Mouse (Mus musculus) liver, embryonic 14.5 days (tissue): ENCODE results near the gene Acads. TPM values are rescaled to one million over a fixed set of nuclear protein-coding genes. Genes with fewer than 3 reads are reported as not detected.

Source experiments
- ATAC-seq: fragments of 200-750 bp; cut with Nextera tagmentation; 2 replicates; pipeline ENCODE4 v1.8.0; 2017; ENCODE audit warnings: moderate number of reproducible peaks, mild to moderate bottlenecking, moderate library complexity; ENCODE audit not compliant: insufficient read depth
- DNase-seq, 3 experiments: peaks; one replicate each; pipeline ENCODE4 v3.0.0-alpha.2; 2012 to 2013; ENCODE audit warnings: low read depth in 3 of 3, low spot score in 3 of 3
- H3K27ac ChIP-seq: fragments of 300-500 bp; sonication (generic); 2 replicates; pipeline ENCODE4 v1.5.1; 2014; ENCODE audit warnings: moderate library complexity, mild to moderate bottlenecking, control low read depth, inconsistent platforms
- H3K27me3 ChIP-seq: fragments of 300-500 bp; sonication (generic); 2 replicates; pipeline ENCODE4 v1.6.1; 2014; ENCODE audit warnings: mild to moderate bottlenecking, low read length, moderate library complexity; ENCODE audit not compliant: control insufficient read depth, insufficient read depth
- H3K36me3 ChIP-seq: fragments of 300-500 bp; sonication (generic); replicated peaks from 2 replicates; pipeline ENCODE4 v1.6.1; 2014; ENCODE audit warnings: low read depth; ENCODE audit not compliant: control insufficient read depth, insufficient read depth
- H3K4me1 ChIP-seq, 2 experiments: fragments of 200-500 bp in 1 of 2; fragments of 300-500 bp in 1 of 2; sonication (generic) in 1 of 2; replicated peaks; 2 replicates each; pipeline ENCODE4 v1.6.1; 2012 to 2014; ENCODE audit warnings: antibody characterized with exemption in 1 of 2, inconsistent platforms in 1 of 2, low read length in 1 of 2; ENCODE audit not compliant: control insufficient read depth in 2 of 2, insufficient read depth in 2 of 2
- H3K4me2 ChIP-seq: fragments of 300-500 bp; sonication (generic); 2 replicates; pipeline ENCODE4 v1.6.1; 2014; ENCODE audit warnings: low read depth, mild to moderate bottlenecking, control low read depth, moderate library complexity
- H3K4me3 ChIP-seq, 2 experiments: fragments of 200-500 bp in 1 of 2; fragments of 300-500 bp in 1 of 2; sonication (generic) in 1 of 2; 2 replicates each; pipeline ENCODE4 v1.5.1; 2012 to 2014; ENCODE audit warnings: low read depth in 2 of 2, low read length in 2 of 2, mild to moderate bottlenecking in 2 of 2, control low read depth in 1 of 2, inconsistent platforms in 1 of 2, moderate library complexity in 1 of 2; ENCODE audit not compliant: insufficient read depth in 1 of 2
- H3K9ac ChIP-seq: fragments of 300-500 bp; sonication (generic); replicated peaks from 2 replicates; pipeline ENCODE4 v1.6.1; 2014; ENCODE audit warnings: mild to moderate bottlenecking, control low read depth, moderate library complexity
- H3K9me3 ChIP-seq: fragments of 300-500 bp; sonication (generic); 2 replicates; pipeline ENCODE4 v1.6.1; 2016; ENCODE audit warnings: low read length, mixed read lengths; ENCODE audit not compliant: control insufficient read depth
- CTCF ChIP-seq: IDR thresholded peaks from 2 replicates; pipeline ENCODE4 v1.5.1; 2016; ENCODE audit warnings: antibody characterized with exemption, low read depth, control low read depth
- EP300 ChIP-seq: IDR thresholded peaks from 2 replicates; pipeline ENCODE4 v1.6.1; 2016; ENCODE audit warnings: antibody characterized with exemption, low read depth
- WGBS: fragments of 180-500 bp; shearing (Covaris S2); extraction: QIAGEN DNeasy Blood & Tissue Kit; methylation state at CpG from one replicate; pipeline ENCODE4 v1.1.7; 2014; ENCODE audit not compliant: insufficient replicate concordance; 5-methylcytosine and 5-hydroxymethylcytosine counted together
- polyA plus RNA-seq, 2 experiments: library from polyadenylated mRNA; depleted of rRNA in 1 of 2; stranded (reverse) in 1 of 2; unstranded in 1 of 2; fragments of >200 nt; fragmentation: Nextera tagmentation in 1 of 2; extraction: Ambion mirVana in 1 of 2; gene quantifications; 2 replicates each; pipeline versions ENCODE4 v1.2.1 to v1.2.3; 2012 to 2014

The Acads gene
- polyA plus RNA-seq, 2 experiments = 21.2 to 26.0 TPM

DNA sequence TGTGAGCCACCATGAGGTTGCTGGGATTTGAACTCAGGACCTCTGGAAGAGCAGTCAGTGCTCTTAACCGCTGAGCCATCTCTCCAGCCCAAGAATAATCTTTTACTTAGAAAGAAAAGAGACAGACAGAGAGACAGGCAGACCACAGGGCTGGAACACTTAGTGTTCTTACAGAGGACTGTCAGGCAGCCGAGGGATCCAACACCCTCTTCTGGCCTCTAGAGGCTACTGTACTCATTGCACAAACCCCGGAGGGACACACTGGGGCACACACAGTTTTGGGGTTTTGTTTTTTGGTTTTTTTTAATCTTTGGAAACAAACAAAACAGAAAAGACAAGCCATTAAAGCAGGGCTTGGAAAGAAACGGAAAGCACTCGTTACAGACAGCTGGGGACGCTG, 10.2 kb upstream of the Acads start:
- no peaks in the 10 kb centered on the region for H3K9me3 ChIP-seq
- no peaks in the 10 kb centered on the region; the same call in 1 of the 2 replicates for H3K36me3 ChIP-seq
- no peak overlapping the region for H3K27ac ChIP-seq
- TF ChIP-seq EP300 = no peak
- no peak for TF ChIP-seq CTCF
- no peak for ATAC-seq
- no peak overlapping the region for H3K4me2 ChIP-seq
- no peak for DNase-seq
- 83% methylated on average over 6 of the region's 6 CpGs for WGBS
- peaks cover 0 to 7% of the 10 kb centered on the region in 2 experiments; a peak in 2 of 4 replicates for H3K4me1 ChIP-seq
- H3K27me3 ChIP-seq = no peaks in the 10 kb centered on the region
- H3K9ac ChIP-seq = no peak overlapping the region
- no peak overlapping the region for H3K4me3 ChIP-seq

DNA sequence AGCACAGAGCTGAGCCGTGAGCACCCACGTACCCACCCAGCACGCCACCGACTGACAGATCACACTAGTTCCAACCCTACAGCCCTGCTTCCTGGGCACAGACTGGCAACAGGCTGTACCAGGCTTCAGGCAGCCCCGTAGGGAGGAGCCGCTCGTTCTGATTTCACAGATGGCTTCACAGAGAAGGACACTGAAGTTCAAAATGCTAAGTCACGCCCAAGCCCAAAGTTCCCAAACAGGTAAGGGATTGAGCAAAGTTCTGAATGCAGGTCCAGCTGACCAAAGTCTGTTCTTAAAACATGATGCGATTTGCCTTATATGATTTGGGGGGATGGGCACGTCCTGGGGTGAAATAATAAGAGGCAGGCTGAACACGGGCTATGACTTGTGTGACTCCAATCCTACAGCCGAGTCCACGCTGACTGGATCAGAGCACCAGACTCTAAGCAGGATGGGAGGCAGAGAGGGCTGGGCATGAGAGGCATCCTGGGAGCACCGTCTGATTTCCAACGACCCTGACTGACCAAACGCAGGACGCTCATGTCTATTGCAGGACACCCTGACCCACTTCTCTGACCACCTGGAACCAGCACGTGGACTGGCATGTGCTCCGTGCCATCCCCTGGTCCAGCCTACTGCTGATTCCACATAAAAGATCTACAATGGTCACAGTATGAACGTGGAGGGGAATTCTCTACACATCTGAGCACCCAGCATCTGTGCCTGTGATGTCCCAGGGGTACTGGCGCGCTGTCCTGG, 8.5 kb upstream of the Acads start:
- ATAC-seq (no peak), DNase-seq (no peak)
- no peaks in the 10 kb centered on the region for H3K9me3 ChIP-seq
- TF ChIP-seq EP300 (no peak), CTCF (no peak)
- H3K4me3 ChIP-seq = no peak overlapping the region
- H3K27ac ChIP-seq = no peak overlapping the region
- no peaks in the 10 kb centered on the region; the same call in 1 of the 2 replicates for H3K36me3 ChIP-seq
- H3K4me2 ChIP-seq = no peak overlapping the region
- H3K9ac ChIP-seq = no peak overlapping the region
- H3K4me1 ChIP-seq = no peaks in the 10 kb centered on the region
- WGBS = 84% methylated on average over 22 of the region's 22 CpGs
- no peaks in the 10 kb centered on the region for H3K27me3 ChIP-seq

DNA sequence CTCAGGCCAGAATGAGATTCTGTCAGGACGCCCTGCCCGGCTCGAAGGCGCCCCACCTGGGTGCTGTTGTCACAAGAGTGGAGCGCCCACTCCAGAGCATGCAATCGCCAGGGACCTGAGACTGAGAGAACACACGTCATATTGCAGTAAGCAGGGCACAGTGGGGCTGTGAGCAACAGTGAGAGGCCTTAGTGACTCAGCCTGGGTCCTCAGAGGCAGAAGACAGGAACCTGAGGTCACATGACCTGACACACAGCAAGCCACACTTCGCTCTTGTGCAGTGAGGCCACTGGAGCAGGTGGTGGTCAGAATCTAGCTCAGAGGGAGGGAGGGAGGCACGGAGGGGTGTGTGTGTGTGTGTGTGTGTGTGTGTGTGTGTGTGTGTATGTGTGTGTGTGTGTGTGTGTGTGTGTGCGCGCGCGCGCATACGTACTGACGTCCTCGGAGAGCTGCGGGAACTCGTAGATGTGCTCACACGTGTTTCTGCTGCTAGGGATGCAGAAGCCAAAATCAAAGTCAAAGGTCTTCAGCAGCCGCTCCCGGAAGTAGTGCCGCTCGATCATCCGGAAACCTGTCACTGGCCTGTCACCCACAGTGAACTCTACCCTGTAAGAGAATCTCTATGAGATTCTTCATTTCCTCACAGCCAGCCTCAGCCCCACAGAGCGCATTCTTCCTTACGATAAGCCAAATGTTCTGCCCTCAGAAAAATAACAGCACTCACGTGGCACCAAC, 7.6 kb upstream of the Acads start:
- H3K4me3 ChIP-seq = no peak overlapping the region
- H3K27me3 ChIP-seq = no peaks in the 10 kb centered on the region
- TF ChIP-seq EP300 = no peak
- no peak for TF ChIP-seq CTCF
- no peak overlapping the region for H3K27ac ChIP-seq
- no peak for DNase-seq
- peaks cover 0 to 3% of the 10 kb centered on the region in 2 experiments; a peak in 2 of 4 replicates for H3K4me1 ChIP-seq
- no peaks in the 10 kb centered on the region for H3K9me3 ChIP-seq
- 80% methylated on average over 28 of the region's 28 CpGs for WGBS
- H3K9ac ChIP-seq = no peak overlapping the region
- H3K36me3 ChIP-seq = no peaks in the 10 kb centered on the region; the same call in 1 of the 2 replicates
- no peak overlapping the region for H3K4me2 ChIP-seq
- ATAC-seq = no peak

DNA sequence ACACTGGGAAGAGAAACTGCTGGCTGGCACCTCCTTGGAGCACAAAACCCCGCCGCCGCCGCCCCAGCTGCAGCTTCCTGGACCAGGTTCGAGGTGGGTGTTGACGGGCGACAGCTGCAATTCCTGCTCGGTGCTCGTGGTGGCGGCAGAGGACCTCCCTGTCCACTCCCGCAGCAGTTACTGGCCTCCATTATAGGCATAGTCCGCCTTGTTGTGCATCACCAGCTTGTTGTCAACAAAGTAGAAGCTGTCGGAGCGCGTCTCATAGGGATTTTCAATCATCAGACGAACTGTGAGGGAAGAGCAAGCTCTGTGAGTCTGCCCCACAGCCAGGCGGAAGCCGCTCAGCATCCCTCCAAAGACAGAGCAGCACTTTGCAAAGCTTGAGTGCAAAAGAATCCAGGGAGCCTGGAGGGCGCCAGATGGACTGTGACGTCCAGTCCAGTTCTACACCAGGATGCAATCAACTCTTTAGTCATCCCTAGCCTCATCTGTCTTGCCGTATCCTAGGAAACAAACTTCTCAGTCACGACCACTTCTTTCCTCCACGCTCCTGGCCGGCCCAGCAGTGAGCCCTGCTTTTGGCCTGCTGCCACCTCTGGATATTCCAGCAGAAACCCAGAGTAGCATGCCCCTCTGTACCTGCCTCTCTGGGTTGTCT, 6.2 kb upstream of the Acads start:
- H3K27me3 ChIP-seq = no peaks in the 10 kb centered on the region
- peak; percentile 58; the same call in 1 of the 2 replicates for ATAC-seq
- H3K4me1 ChIP-seq = peaks cover 0 to 3% of the 10 kb centered on the region in 2 experiments; a peak in 2 of 4 replicates
- H3K9me3 ChIP-seq = no peaks in the 10 kb centered on the region
- H3K4me3 ChIP-seq = no peak overlapping the region
- H3K27ac ChIP-seq = no peak overlapping the region
- TF ChIP-seq EP300 = no peak
- TF ChIP-seq CTCF = peak; percentile 97
- 34% methylated on average over 24 of the region's 24 CpGs for WGBS
- no peak overlapping the region for H3K4me2 ChIP-seq
- no peak overlapping the region for H3K9ac ChIP-seq
- no peaks in the 10 kb centered on the region; the same call in 1 of the 2 replicates for H3K36me3 ChIP-seq
- peak in 2 of 3 experiments; percentile 35 to 40 for DNase-seq
